Mouse (Mus musculus): Measurements from ENCODE around the gene Smim23. TPM values are rescaled to one million over a fixed set of nuclear protein-coding genes. Genes with fewer than 3 reads are reported as not detected.

The Smim23 gene
- polyA plus RNA-seq (2012; rRNA removed) = not detected in 2 replicates

DNA sequence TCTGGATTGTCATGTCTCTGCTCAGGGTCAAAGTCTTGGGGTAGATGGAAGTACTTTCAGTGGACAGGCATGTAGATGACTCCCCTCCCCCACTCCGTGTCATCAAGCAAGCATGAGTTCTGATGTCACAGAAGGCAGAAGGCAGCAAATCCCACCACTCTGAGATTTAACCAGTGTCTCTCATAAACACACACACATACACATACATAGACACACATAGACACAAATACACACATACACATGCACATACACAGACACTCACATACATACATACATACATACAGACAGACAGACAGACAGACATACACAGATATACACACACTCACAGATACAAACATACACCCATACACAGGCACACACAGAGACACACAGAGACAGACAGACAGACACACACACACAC lies at the start of gene Smim23:
TSS of gene Smim23 (minus strand) at position 101 of the 400 bp plus-strand sequence.

Other genes starting within 250 kb of the Smim23 start
- gene Fbxw11, start 181.9 kb downstream of the Smim23 start, polyA plus RNA-seq (2012; rRNA removed) = 53.1 and 62.5 TPM in 2 replicates

Data from ovary, adult 2 months (tissue).